Mouse (Mus musculus): ENCODE data around the gene Plp2.

DNA sequence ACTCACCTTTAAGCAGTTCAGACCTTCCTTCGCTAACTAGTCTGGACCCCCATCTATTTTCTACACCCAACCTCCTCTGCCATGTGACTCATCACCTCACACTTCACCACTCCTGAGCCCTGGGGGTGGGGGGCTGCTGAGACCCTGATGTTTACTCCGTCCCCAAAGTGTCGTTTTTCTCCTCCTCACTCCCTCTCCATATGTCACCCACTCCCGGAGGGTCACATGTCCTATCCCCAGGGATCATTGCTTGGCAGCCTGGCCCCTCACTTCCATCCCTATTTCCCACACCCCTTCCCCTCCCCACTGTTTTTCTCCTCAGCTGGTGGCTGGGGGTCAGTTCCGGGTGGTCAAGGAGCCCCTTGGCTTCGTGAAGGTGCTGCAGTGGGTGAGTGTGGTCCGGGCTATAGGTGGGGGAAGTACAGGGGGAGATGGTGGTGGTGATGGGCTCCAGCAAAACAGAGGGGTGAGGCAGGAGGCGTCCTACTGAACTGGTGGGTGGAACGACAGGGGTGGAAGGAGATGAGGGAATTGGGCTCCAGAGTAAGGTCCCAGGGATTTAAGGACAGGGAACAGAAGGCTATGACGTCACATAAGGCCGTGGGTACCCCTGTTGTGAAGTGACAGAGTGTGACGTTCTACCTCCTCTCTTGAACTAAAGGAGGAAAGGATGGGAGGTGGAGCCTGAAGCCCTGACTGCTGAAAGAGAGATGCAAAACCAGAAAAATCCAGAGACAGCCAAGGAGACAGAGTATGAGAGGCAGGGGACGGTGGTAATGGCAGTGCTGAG lies 31.5 kb downstream of the Plp2 start:
- TF ChIP-seq POLR2A (IDR thresholded peaks at IDR 0.05; ENCODE audit: control insufficient read depth, extremely low read depth, insufficient read depth, low read length, poor library complexity) (no peak), CTCF (IDR thresholded peaks at IDR 0.05; ENCODE audit: borderline replicate concordance, control insufficient read depth, extremely low read depth, insufficient read depth, low read length, poor library complexity) (no peak)
